Mouse (Mus musculus) layer of hippocampus, adult 2 months (tissue): ENCODE data around the gene Calcoco2. TPM values are rescaled to one million over a fixed set of nuclear protein-coding genes. Genes with fewer than 3 reads are reported as not detected.
A peak's percentile ranks its signal among the peaks of the same experiment; 100 is the strongest.

Source experiments
- DNase-seq, 2 experiments: peaks; one replicate each; pipeline ENCODE4 v3.0.0; 2022; ENCODE audit warnings: low spot score in 2 of 2
- H3K27ac ChIP-seq: fragments of 200-600 bp; 2 replicates; pipeline ENCODE4 v1.8.1; 2022
- H3K4me3 ChIP-seq: fragments of 200-600 bp; 2 replicates; pipeline ENCODE4 v1.8.1; 2022; ENCODE audit warnings: mild to moderate bottlenecking
- CTCF ChIP-seq: fragments of 200-600 bp; conservative IDR thresholded peaks from 2 replicates; pipeline ENCODE4 v1.8.1; 2022; ENCODE audit warnings: antibody characterized with exemption, mild to moderate bottlenecking, moderate library complexity
- total RNA-seq, 2 experiments: library from RNA; stranded (reverse); gene quantifications; 2 replicates each; pipeline ENCODE4 v1.2.3; 2021

Gene Calcoco2
- total RNA-seq, 2 experiments from 2014 or later: not detected

GRCm38 (mm10) chr11:96074351-96075176 is 37.2 kb downstream of the Calcoco2 start:
- TF ChIP-seq CTCF: no peak
- Histone ChIP-seq H3K27ac (peak overlapping the region; percentile 93), H3K4me3 (peak overlapping the region; percentile 98)
- no peak for DNase-seq

- TF ChIP-seq CTCF: no peak
- H3K27ac ChIP-seq: peak overlapping the region; percentile 93; the same call in 1 of the 2 replicates
- DNase-seq: no peak
- peak overlapping the region; percentile 98 for H3K4me3 ChIP-seq
Measured at GRCm38 (mm10) chr11:96073295-96073993, 38.3 kb downstream of the Calcoco2 start.

- no peak for DNase-seq
- H3K4me3 ChIP-seq: no peak overlapping the region
- no peak for TF ChIP-seq CTCF
- H3K27ac ChIP-seq: no peak overlapping the region
Measured at GRCm38 (mm10) chr11:96071013-96071412, 40.8 kb downstream of the Calcoco2 start.

GRCm38 (mm10) chr11:96070353-96070752 is 41.4 kb downstream of the Calcoco2 start:
- H3K4me3 ChIP-seq: no peak overlapping the region
- TF ChIP-seq CTCF: no peak
- DNase-seq: no peak
- H3K27ac ChIP-seq: no peak overlapping the region

GRCm38 (mm10) chr11:96068231-96068630 is 43.5 kb downstream of the Calcoco2 start:
- DNase-seq: no peak
- Histone ChIP-seq H3K4me3 (no peak overlapping the region), H3K27ac (no peak overlapping the region)
- no peak for TF ChIP-seq CTCF

- peak; percentile 49 for TF ChIP-seq CTCF
- peak within 1 kb of the TSS; percentile 82 for H3K4me3 ChIP-seq
- peak within 1 kb of the TSS; percentile 96 for H3K27ac ChIP-seq
- peak; percentile 97 to 99 for DNase-seq
Measured at GRCm38 (mm10) chr11:96065215-96065911, 46.4 kb downstream of the Calcoco2 start, which contains the start of gene Ube2z. Ube2z (minus strand) TSS chr11:96065388.

GRCm38 (mm10) chr11:96064521-96065214 is 47.1 kb downstream of the Calcoco2 start:
- H3K4me3 ChIP-seq: peak overlapping the region; percentile 82
- peak overlapping the region; percentile 96 for H3K27ac ChIP-seq
- no peak for DNase-seq
- TF ChIP-seq CTCF: no peak

- no peak for DNase-seq
- Histone ChIP-seq H3K4me3 (no peak overlapping the region), H3K27ac (no peak overlapping the region)
- no peak for TF ChIP-seq CTCF
Measured at GRCm38 (mm10) chr11:96058309-96058708, 53.5 kb downstream of the Calcoco2 start.

- Histone ChIP-seq H3K27ac (no peak overlapping the region), H3K4me3 (no peak overlapping the region)
- DNase-seq: no peak
- TF ChIP-seq CTCF: no peak
Measured at GRCm38 (mm10) chr11:96050854-96051253, 60.9 kb downstream of the Calcoco2 start.

- TF ChIP-seq CTCF: no peak
- H3K27ac ChIP-seq: no peak overlapping the region
- DNase-seq: no peak
- no peak overlapping the region for H3K4me3 ChIP-seq
Measured at GRCm38 (mm10) chr11:96049939-96050338, 61.8 kb downstream of the Calcoco2 start.

Other genes with a start within 250 kb of the Calcoco2 start
- gene B4galnt2, start 197.1 kb downstream of the Calcoco2 start, total RNA-seq: not detected
- gene Igf2bp1, start 106.0 kb downstream of the Calcoco2 start, total RNA-seq: not detected
- not detected for gene Gip, start 87.4 kb downstream of the Calcoco2 start, total RNA-seq
- 10 to 100 TPM; 92.8 to 96.8 TPM for gene Snf8, start 77.1 kb downstream of the Calcoco2 start, total RNA-seq
- gene Ube2z, start 46.6 kb downstream of the Calcoco2 start, total RNA-seq: 10 to 100 TPM; 54.4 to 56.2 TPM
- gene Atp5g1, start 36.3 kb downstream of the Calcoco2 start, total RNA-seq: 100 to 1,000 TPM; 409 to 414 TPM
- gene Ttll6, start 21.8 kb upstream of the Calcoco2 start, total RNA-seq: under 1 TPM; 0.22 to 0.46 TPM
- gene Hoxb13, start 82.4 kb upstream of the Calcoco2 start, total RNA-seq: not detected
- not detected for gene Hoxb9, start 159.5 kb upstream of the Calcoco2 start, total RNA-seq
- not detected for gene Hoxb8, start 169.9 kb upstream of the Calcoco2 start, total RNA-seq
- gene Hoxb7, start 174.7 kb upstream of the Calcoco2 start, total RNA-seq: not detected
- not detected for gene Hoxb6, start 180.5 kb upstream of the Calcoco2 start, total RNA-seq
- not detected for gene Hoxb5, start 191.4 kb upstream of the Calcoco2 start, total RNA-seq
- not detected for gene Hoxb4, start 206.3 kb upstream of the Calcoco2 start, total RNA-seq
- gene Hoxb3, start 211.4 kb upstream of the Calcoco2 start, total RNA-seq: not detected
- not detected for gene Hoxb2, start 238.6 kb upstream of the Calcoco2 start, total RNA-seq